In the genomic region with DNA sequence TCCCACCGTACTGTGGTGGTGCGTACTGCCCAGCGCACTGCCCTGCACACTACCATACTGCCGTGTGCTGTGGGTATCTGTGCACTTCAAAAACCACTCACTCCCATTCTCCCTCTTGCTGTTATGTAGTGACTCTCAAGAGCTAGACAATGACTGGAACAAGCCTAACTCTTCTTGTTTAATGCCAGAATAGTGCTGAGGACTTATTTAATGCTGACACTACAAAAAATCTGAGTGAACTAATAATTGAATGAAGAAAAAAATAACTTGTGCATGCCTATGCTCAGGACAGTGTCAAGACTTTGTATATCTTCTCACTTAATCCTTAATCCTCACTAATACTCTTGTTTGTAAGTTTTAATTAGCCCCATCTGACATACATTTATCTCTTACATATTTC, we compare ENCODE assay signal across 26 mouse cellular contexts. TPM values are rescaled to one million over a fixed set of nuclear protein-coding genes. Genes with fewer than 3 reads are reported as not detected.
DNase-seq lines count a peak whose midpoint lies in the region; ATAC-seq and TF ChIP-seq lines count a peak whose summit lies in the region.
"Had no signal": no experiment of that assay in that cellular context is flagged by ENCODE, and none has a peak within 500 bp of the region (broad histone marks: within the 10 kb centered on the region; RNA-seq: fewer than 3 reads in every experiment).

No protein-coding gene starts in this region.

- TF ChIP-seq CTCF in liver, postnatal 0 days (IDR thresholded peaks at IDR 0.05; ENCODE audit: low read depth) = no peak
- TF ChIP-seq CTCF in MEL (IDR thresholded peaks at IDR 0.05 in 2 of 3, conservative IDR thresholded peaks at IDR 0.05 in 1 of 3; ENCODE audit: control insufficient read depth in 1 of 3, insufficient read depth in 1 of 3, low read depth in 2 of 3, low read length in 3 of 3, poor library complexity in 1 of 3, severe bottlenecking in 1 of 3) = no peak

- H3K4me2 ChIP-seq in liver, postnatal 0 days (ENCODE audit: low read depth, low read length) = no peak overlapping the region
- no peak overlapping the region for H3K4me2 ChIP-seq in midbrain, embryonic 11.5 days
- no peak overlapping the region for H3K4me2 ChIP-seq in midbrain, embryonic 15.5 days
- H3K4me2 ChIP-seq: embryonic facial prominence, embryonic 13.5 days; embryonic facial prominence, embryonic 15.5 days; forebrain, embryonic 12.5 days had no signal

- TF ChIP-seq RAD21 in MEL (IDR thresholded peaks at IDR 0.05; ENCODE audit: low read depth, low read length) = no peak

- DNase-seq in liver, postnatal 0 days = no peak
- no peak for DNase-seq in liver
- peak; percentile 45 for DNase-seq in midbrain, embryonic 11.5 days (ENCODE audit: low spot score, missing footprints)
- peak; percentile 8 for DNase-seq in MEL (ENCODE audit: low read depth, low spot score)
- no peak for DNase-seq in kidney, adult 9 months
- DNase-seq: adrenal gland, adult 8-10 months; adrenal gland, postnatal 14 days; cerebellum, adult 11 months; cerebellum, adult 18-20 months; cerebellum, adult 8-10 months; cerebellum, adult 9-11 months; cerebellum, postnatal 14 days; cerebellum, postnatal 36 days; embryo, embryonic 11 days had no signal

- H3K9me3 ChIP-seq in liver, postnatal 0 days (ENCODE audit: low read length) = peaks cover 3% of the 10 kb centered on the region; the same call in 1 of the 2 replicates
- H3K9me3 ChIP-seq in midbrain, embryonic 11.5 days (ENCODE audit: control insufficient read depth, low read length) = no peaks in the 10 kb centered on the region
- H3K9me3 ChIP-seq in midbrain, embryonic 15.5 days = no peaks in the 10 kb centered on the region
- H3K9me3 ChIP-seq in MEL (replicated peaks; ENCODE audit: insufficient read depth, low read length) = no peaks in the 10 kb centered on the region
- H3K9me3 ChIP-seq: embryonic facial prominence, embryonic 13.5 days; embryonic facial prominence, embryonic 15.5 days; forebrain, embryonic 10.5 days; forebrain, embryonic 12.5 days; G1E had no signal

- no peaks in the 10 kb centered on the region for H3K79me2 ChIP-seq in MEL (ENCODE audit: control insufficient read depth, insufficient read depth, low read length, poor library complexity)

- H3K27me3 ChIP-seq in liver, postnatal 0 days (ENCODE audit: insufficient read depth, low read length) = no peaks in the 10 kb centered on the region
- H3K27me3 ChIP-seq in midbrain, embryonic 11.5 days (ENCODE audit: control insufficient read depth, insufficient read depth, low read length) = no peaks in the 10 kb centered on the region
- no peaks in the 10 kb centered on the region for H3K27me3 ChIP-seq in midbrain, embryonic 15.5 days (replicated peaks)
- H3K27me3 ChIP-seq in MEL (ENCODE audit: control insufficient read depth in 1 of 2, insufficient read depth in 2 of 2, low read length in 2 of 2) = no peaks in the 10 kb centered on the region
- H3K27me3 ChIP-seq: embryonic facial prominence, embryonic 13.5 days; embryonic facial prominence, embryonic 15.5 days; forebrain, embryonic 12.5 days had no signal

- ATAC-seq in liver, postnatal 0 days = no peak
- no peak for ATAC-seq in midbrain, embryonic 11.5 days (ENCODE audit: low FRiP score)
- no peak for ATAC-seq in midbrain, embryonic 15.5 days (replicated peaks)
- ATAC-seq: CD4-positive, CD25-positive, alpha-beta regulatory T cell, adult 4 months; forebrain, embryonic 14.5 days; forebrain, embryonic 16.5 days had no signal

- WGBS in liver, postnatal 0 days (ENCODE audit: insufficient replicate concordance) = 85% methylated on average over 4 of the region's 4 CpGs
- 93% methylated on average over 4 of the region's 4 CpGs for WGBS in midbrain, embryonic 11.5 days
- 93% methylated on average over 4 of the region's 4 CpGs for WGBS in midbrain, embryonic 15.5 days

- no peak for TF ChIP-seq POLR2A in MEL (IDR thresholded peaks at IDR 0.05; ENCODE audit: control insufficient read depth in 1 of 2, insufficient read depth in 1 of 2, low read depth in 1 of 2, low read length in 2 of 2, poor library complexity in 1 of 2)

- no peaks in the 10 kb centered on the region for H3K36me3 ChIP-seq in liver, postnatal 0 days (replicated peaks; ENCODE audit: insufficient read depth, low read length)
- H3K36me3 ChIP-seq in midbrain, embryonic 11.5 days (ENCODE audit: control insufficient read depth, insufficient read depth, low read length) = no peaks in the 10 kb centered on the region
- H3K36me3 ChIP-seq in midbrain, embryonic 15.5 days (replicated peaks) = no peaks in the 10 kb centered on the region
- peaks cover 0 to 4% of the 10 kb centered on the region in 2 experiments; a peak in 2 of 4 replicates for H3K36me3 ChIP-seq in MEL (ENCODE audit: control insufficient read depth in 1 of 2, insufficient read depth in 2 of 2, low read length in 2 of 2)
- H3K36me3 ChIP-seq: embryonic facial prominence, embryonic 13.5 days; embryonic facial prominence, embryonic 15.5 days; forebrain, embryonic 10.5 days; forebrain, embryonic 12.5 days; G1E had no signal

- H3K27ac ChIP-seq in liver, postnatal 0 days (ENCODE audit: low read depth) = peak overlapping the region; percentile 31; the same call in 1 of the 2 replicates
- H3K27ac ChIP-seq in midbrain, embryonic 11.5 days (ENCODE audit: low read depth, low read length) = no peak overlapping the region
- no peak overlapping the region for H3K27ac ChIP-seq in midbrain, embryonic 15.5 days
- no peak overlapping the region for H3K27ac ChIP-seq in MEL (ENCODE audit: control insufficient read depth, low read depth, low read length)
- H3K27ac ChIP-seq: embryonic facial prominence, embryonic 13.5 days; embryonic facial prominence, embryonic 15.5 days; forebrain, embryonic 10.5 days; forebrain, embryonic 12.5 days had no signal

- no peak overlapping the region for H3K4me3 ChIP-seq in liver, postnatal 0 days (ENCODE audit: low read depth, low read length)
- H3K4me3 ChIP-seq in midbrain, embryonic 11.5 days (ENCODE audit: low read depth, low read length) = no peak overlapping the region
- H3K4me3 ChIP-seq in midbrain, embryonic 15.5 days = no peak overlapping the region
- H3K4me3 ChIP-seq in MEL (ENCODE audit: control insufficient read depth in 1 of 2, insufficient read depth in 1 of 2, low read depth in 2 of 2, low read length in 2 of 2) = no peak overlapping the region
- H3K4me3 ChIP-seq: embryonic facial prominence, embryonic 13.5 days; embryonic facial prominence, embryonic 15.5 days; erythroblast, embryonic 14.5 days; forebrain, embryonic 10.5 days; forebrain, embryonic 12.5 days had no signal

- H3K9ac ChIP-seq in liver, postnatal 0 days (replicated peaks) = no peak overlapping the region
- no peak overlapping the region for H3K9ac ChIP-seq in midbrain, embryonic 11.5 days (ENCODE audit: low read length)
- no peak overlapping the region for H3K9ac ChIP-seq in midbrain, embryonic 15.5 days
- no peak overlapping the region for H3K9ac ChIP-seq in MEL (ENCODE audit: control insufficient read depth, low read depth, low read length, poor library complexity, severe bottlenecking)
- H3K9ac ChIP-seq: embryonic facial prominence, embryonic 13.5 days; embryonic facial prominence, embryonic 15.5 days; forebrain, embryonic 12.5 days had no signal

- no peak for TF ChIP-seq EP300 in liver, postnatal 0 days (IDR thresholded peaks at IDR 0.05; ENCODE audit: low read depth)
- no peak for TF ChIP-seq EP300 in MEL (IDR thresholded peaks at IDR 0.05; ENCODE audit: low read depth in 1 of 2, low read length in 2 of 2)

- no peaks in the 10 kb centered on the region for H3K4me1 ChIP-seq in liver, postnatal 0 days (ENCODE audit: insufficient read depth)
- 0 out of 2 replicates have a peak, but pooled peaks cover 2% of the 10 kb centered on the region for H3K4me1 ChIP-seq in midbrain, embryonic 11.5 days (ENCODE audit: control insufficient read depth, insufficient read depth, low read length)
- H3K4me1 ChIP-seq in midbrain, embryonic 15.5 days = no peaks in the 10 kb centered on the region
- peaks cover 4 to 13% of the 10 kb centered on the region in 2 experiments for H3K4me1 ChIP-seq in MEL (ENCODE audit: control insufficient read depth in 1 of 2, insufficient read depth in 2 of 2, low read length in 2 of 2)
- H3K4me1 ChIP-seq: embryonic facial prominence, embryonic 15.5 days; forebrain, embryonic 12.5 days had no signal

TF ChIP-seq in MEL, 35 proteins besides CTCF, POLR2A, EP300 and RAD21:
- TF ChIP-seq NRF1 (IDR thresholded peaks at IDR 0.05; ENCODE audit: insufficient read depth, low read depth, low read length, poor library complexity, severe bottlenecking) (no peak), POLR2AphosphoS2 (IDR thresholded peaks at IDR 0.05; ENCODE audit: low read length) (no peak), MAFK (IDR thresholded peaks at IDR 0.05; ENCODE audit: borderline replicate concordance, low read depth, low read length) (peak; percentile 86)

RNA-seq across cellular contexts. Expression of gene Tbc1d23, which starts 16.2 kb away (rescaled TPM):
- 4.3 and 6.4 TPM in 2 replicates for polyA plus RNA-seq in liver, postnatal 0 days (2015; fragmentation: Nextera tagmentation; extraction: Ambion mirVana)
- polyA plus RNA-seq in midbrain, embryonic 11.5 days (2014; fragmentation: Nextera tagmentation; extraction: Ambion mirVana) = 23.8 and 24.7 TPM in 2 replicates
- polyA plus RNA-seq in midbrain, embryonic 15.5 days (2015; fragmentation: Nextera tagmentation; extraction: Ambion mirVana) = 32.1 and 34.8 TPM in 2 replicates
- 15.7 and 16.9 TPM in 2 replicates for total RNA-seq in MEL (2012; rRNA removed)
- 10 to 100 TPM in 1 of 2 experiments, not detected in 1; 18.1 TPM for polyA plus RNA-seq in MEL (2012; ENCODE audit: insufficient read depth in 1 of 2, insufficient read length in 2 of 2, low read depth in 1 of 2, low replicate concordance in 2 of 2, missing spikeins in 1 of 2)

RNA-seq across cellular contexts. Expression of gene Tmem30c, which starts 45.2 kb away (rescaled TPM):
- polyA plus RNA-seq in liver, postnatal 0 days (2015; fragmentation: Nextera tagmentation; extraction: Ambion mirVana) = not detected in 2 replicates
- polyA plus RNA-seq in midbrain, embryonic 11.5 days (2014; fragmentation: Nextera tagmentation; extraction: Ambion mirVana) = 0.10 TPM in 1 of 2 replicates, not detected in the other
- polyA plus RNA-seq in midbrain, embryonic 15.5 days (2015; fragmentation: Nextera tagmentation; extraction: Ambion mirVana) = 0.31 and 0.53 TPM in 2 replicates
- 0.03 and 0.04 TPM in 2 replicates for total RNA-seq in MEL (2012; rRNA removed)
- polyA plus RNA-seq in MEL (2012; ENCODE audit: insufficient read depth in 1 of 2, insufficient read length in 2 of 2, low read depth in 1 of 2, low replicate concordance in 2 of 2, missing spikeins in 1 of 2) = under 1 TPM in 1 of 2 experiments, not detected in 1; 0.38 TPM
- total RNA-seq: adrenal gland, postnatal 14 days; common myeloid progenitor, adult 5-6 weeks had no signal
- polyA plus RNA-seq: CD4-positive, CD25-positive, alpha-beta regulatory T cell, adult 4 months; embryonic facial prominence, embryonic 11.5 days; erythroblast, embryonic 14.5 days; forebrain, embryonic 10.5 days; forebrain, embryonic 14.5 days; G1E had no signal

Comparison
In these comparisons a context has a peak if more than half of its experiments do, and no peak if none do; other contexts are left out.
1. DNase-seq: peak in midbrain, embryonic 11.5 days (single experiment) and MEL (single experiment); none in liver, postnatal 0 days (single experiment), liver (single experiment) and kidney, adult 9 months (single experiment).